Mouse (Mus musculus) urinary bladder, postnatal 25 days (tissue): ENCODE measurements around the gene Pcgf5.
"Not testable (repeated sequence)": the region's sequence is repeated elsewhere in the genome, so short reads cannot be mapped to it uniquely, and the experiment has no call there.

Experiments used
- DNase-seq: peaks from one replicate; pipeline ENCODE4 v3.0.0; 2022; ENCODE audit warnings: low spot score

Pcgf5 gene

DNA sequence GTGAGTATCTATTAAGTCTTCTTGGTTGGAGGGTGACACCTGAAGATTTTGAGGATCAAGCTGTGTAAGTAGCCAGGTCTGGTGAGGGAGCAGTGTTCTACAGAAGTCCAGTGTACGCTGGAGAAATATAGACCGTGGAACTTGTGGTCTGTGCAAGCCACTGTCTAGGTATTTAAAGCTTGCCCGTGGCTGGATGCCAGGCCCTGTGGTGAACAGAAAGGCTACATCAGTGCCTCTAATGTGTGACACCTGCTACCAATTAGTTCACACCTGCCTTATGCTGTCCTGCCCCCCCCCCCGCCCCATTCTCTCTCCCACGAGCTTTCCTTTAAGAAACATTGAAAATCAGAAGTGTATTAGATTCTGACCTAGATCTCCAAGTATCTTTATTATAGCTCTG is 40.4 kb downstream of the Pcgf5 start:
- DNase-seq: no peak

DNA sequence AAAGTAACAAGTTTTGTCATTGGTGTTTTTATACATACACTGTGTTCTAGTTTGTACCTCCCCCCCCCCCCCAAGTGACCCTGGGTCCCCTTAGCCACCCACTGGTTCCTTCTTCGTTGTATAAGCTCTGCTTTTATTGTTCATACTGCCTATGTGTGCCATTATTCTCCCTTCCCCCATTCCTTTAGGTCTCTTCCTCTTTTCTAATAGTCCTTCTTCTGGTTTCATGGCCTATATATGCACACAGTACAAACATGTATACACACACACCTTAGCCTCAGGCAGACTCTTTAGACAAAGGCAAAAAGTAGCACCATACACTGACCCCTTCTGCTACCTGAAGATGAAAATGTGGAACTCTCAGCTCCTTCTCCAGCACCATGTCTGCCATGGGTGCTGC is 42.6 kb downstream of the Pcgf5 start:
- DNase-seq: no peak

DNA sequence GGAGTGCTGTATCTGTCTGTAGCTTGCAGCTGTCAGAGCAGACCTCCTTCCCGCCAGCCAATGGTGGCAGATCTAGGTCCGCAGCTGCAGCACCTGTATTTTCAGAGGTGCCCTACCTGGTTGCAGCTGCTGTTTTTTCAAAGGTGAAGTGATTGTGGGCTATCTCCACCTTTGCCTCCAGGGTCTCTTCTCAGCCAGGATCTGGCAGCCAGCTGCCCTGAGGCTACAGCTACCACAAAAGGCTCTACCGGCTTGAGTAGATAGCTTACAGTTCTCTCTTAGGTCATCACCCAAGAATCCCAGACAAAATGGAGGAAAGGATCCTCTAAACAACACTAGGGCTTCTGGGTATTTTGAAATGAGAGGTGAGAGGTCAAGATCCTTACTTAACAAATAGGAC is 50.4 kb downstream of the Pcgf5 start:
- no peak for DNase-seq

DNA sequence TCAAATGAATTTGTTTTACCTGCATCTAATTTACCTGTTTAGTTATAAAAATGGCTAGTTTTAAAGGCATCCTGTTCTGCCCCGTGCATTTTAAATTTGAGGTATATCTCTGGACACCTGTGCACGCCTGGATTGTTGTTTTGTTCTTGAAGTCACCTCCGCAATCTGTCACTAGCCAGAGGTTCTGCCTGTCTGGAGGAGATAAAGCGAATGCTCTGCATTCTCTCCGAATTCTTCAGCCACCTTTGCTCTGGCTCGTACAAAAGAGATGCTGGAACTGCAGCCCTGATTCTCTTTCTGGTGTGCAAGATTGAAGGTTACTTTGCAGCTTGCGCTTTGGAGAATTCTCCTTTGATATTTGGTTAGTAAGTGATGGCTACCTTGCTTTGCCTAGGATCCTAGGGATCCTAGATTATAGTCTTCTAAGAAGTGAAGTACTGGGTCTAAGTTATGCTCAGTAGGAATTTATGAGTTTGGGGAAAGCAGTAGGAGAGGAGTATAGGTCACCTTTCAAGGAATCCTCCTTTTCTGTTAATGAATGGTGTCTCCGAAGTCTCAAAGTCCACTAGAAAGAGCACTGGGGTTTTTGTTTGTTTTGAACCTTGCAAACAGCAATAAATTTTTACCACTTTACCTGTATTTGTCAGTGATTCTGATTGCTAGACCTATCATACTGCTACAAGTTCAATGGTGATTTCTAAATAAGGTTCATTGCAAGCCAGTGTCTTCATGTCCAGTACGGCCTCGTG is 60.4 kb downstream of the Pcgf5 start:
- no peak for DNase-seq

DNA sequence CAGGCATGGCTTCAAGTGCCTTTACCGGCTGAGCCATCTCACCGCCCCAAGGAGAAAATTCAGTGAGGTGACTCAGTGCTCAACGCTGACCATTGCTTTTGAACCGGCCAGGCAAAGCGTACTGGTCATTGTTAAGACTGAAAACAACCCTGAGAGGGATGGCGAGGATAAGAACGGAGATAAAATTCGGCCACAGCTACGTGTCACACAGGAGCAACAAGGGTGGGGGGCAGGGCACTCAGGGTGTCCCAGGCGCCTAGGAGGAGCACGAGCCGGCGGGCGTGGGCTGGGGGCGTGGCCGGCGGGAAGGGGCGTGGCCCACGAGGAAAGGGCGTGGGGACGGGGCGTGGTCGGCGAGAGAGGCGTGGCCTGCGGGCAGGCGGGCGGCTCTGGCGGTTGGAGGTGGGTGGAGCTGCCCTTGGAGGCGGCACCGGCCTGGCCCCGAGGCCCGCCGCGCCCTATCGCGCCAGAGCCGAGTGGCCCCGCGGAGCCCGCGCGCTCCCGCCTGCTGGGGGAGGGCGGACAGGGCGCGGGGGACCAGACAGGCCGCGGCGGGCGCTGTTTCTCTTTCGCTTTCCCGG is 61.3 kb downstream of the Pcgf5 start:
- DNase-seq: peak; percentile 99

DNA sequence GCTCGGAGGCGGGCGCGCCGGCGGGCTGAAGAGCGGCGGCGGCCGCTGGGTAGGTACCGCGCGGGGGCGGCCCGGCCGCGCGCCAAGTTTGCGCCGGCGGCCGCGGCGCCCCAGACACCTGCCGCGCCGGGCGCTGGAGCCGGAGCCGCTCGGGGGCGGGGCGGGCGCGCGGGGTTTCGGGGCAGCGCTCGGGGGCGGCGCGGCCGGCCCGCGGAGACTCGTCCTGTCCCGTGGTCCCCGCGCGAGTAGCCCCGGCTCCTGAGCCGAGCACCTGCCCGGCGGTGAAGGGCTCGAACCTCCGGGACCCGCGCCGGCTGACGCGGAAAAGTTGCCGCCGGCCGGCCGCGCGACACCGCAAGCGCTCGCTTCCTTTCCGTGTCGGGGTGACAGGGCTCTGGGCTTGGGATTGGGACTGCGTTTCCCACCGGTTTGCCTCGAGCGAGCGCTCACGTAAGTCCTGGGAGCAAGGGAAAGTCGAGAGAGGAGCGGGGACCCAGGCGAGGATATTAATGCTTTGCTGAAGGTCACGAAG is 61.8 kb downstream of the Pcgf5 start:
- DNase-seq: peak; percentile 28

DNA sequence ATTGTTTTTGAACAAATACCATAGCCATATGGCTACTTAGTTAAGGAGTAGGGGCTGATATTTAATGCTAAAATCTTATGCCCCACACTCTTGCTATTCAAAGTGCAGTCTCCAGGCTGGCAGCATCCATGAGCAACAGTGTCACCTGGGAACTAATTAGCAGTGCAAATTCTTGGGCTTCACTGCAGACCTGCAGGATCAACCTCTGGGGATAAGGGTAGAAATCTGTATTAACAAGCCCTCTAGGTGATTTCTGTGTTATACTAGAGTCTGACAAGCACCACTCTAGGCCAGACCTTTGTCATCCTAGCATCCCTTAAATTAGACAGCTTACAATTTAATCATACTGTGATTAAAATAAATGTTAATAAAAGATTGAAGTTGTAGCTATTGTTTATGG is 71.8 kb downstream of the Pcgf5 start:
- no peak for DNase-seq

DNA sequence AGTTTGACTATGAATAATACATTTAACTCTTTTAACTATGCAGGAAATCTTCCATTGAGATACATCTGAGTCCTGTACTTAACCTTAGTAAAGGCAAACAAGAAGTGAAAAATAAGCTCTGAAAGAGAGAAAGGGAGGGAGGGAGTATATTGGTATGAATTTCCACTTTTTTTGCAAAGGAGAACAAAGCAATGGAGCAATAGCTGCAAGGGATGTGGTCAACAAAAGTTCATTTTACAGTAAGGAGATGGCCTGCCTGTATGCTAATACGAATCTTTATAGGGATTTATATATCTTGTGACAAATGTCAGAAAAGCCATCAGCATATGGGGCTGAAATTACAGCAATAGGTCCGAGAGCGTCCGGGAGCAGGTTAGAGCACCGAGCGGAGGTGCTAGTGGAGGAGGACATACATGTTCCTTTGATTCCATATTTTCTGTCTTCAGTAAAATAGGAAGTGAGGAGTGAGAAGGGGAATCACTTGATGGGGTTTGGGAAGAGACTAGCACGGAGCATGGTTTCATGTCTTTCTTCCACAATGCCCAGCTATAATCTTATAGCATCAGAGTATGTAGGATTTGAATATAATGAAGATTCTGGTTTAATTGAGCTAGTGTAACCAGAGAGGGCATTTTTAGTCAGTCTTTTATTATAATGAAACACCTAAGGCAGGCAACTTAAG is 79.2 kb downstream of the Pcgf5 start:
- no peak for DNase-seq

DNA sequence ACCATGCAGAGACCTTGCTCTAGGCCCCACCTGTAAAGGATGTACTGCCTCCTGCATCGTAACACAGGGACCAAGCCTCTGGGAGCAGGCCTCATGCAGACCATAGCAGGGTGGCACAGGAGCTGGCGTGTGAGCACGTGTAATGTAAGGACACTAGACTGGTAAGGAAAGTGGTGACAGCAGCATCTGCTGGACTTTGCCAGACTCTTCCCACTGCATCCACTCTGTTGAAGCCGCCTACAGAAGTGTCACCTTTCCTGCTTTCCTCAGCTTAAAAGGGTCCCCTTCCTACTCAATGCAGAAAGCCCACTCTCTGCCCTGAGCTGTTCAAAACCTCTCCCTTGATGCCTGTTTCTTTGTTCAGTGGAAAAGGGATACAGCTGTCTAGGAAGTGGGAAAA is 80.0 kb downstream of the Pcgf5 start:
- no peak for DNase-seq

DNA sequence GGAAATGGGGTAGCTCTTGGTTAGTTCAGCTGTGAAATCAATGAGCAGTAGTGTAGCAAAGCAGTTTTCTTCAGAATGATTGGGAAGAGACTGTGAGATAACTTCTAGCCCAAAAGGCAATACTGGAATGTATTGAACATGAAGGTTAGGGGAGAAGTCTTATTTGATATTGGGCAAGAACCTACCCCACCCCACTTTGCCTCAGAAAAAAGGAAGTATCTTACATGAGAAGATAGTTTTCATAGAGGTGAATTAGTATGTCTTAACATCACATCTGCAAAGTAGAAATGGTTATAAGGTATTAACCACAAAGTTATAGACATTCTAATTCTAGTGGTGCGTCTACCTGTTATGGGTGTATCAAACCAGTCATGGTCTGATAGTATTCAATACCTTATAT is 81.2 kb downstream of the Pcgf5 start:
- DNase-seq: no peak

DNA sequence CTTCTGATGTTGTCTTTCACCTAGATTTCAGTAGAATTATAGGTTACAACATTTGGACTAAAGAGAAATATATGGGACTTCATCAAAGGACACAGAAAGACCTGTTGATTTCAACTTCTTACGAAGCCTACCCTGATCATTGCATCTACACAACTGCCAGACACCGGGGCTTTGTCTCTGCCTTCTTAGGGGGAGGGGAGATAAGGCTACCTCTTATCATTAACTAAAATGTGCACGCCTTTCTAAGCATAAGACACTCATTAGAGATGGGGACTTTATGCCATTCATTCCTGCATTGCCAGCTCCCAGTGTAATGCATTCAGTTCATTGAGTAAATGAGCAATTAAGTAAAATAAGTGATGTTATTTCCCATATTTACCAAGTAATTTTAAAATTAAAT is 85.1 kb downstream of the Pcgf5 start:
- DNase-seq: no peak

DNA sequence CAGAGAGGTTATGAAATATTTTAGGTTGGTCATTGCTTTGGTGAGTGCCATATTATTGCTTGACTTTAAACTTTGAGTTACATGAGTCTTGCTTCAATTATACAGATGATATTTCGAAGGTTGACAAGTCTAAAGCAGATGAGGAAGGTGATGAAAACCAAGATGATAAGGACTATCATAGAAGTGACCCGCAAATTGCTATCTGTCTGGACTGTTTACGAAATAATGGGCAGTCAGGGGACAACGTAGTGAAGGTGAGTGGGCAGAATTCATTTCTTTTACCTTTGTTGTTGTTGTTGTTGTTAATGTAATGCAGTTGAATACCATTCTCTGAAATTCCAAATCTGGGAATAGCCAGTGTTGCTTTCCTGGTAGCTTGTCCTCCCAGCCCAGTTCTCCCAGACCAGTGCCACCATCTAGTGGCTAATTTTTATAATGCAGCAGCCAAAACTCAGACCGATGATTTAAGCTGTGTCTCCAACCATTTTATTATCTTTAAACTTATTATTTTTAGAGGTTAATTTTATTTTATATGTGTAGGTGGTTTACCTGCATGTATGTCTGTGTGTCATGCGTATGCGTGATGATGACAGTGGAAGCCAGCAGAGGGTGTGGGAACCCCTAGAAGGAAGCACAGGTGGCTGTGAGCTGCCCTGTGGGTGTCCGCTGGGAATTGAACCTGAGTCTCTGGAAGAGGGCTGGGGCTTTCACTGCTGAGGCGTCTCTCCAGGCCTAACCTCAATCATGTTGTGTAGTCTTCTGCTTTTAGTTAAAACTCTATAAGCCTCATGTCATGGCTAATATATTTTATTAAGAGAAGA is 92.0 kb downstream of the Pcgf5 start:
- DNase-seq: peak; percentile 43

DNA sequence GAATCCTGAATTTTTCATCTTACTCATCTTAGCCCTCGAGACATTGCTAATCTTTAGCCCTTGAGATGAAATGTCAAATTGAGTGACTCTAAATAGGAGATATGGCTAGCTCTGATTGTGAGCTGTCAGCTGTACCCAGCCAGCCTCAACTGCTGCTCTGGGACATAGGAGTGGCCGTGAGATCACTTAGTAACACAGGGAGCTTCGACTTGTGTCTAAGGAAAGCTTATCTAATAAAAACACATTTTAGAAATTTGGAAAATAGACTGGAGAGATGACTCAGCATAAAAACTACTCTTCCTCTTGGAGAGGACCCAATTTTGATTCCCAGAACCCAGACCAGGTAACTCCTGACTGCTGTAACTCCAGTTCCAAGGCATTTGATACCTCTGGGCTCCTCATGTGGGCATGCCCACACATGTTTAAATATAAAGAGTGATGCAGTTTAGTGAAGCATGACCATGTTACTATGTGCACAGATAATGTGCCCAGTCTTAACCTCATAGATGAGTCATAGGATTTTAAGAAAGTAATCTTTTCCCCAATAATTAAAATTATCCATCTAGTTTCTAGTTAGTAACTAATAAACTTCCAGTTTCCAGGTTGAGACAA is 103.0 kb downstream of the Pcgf5 start:
- no peak for DNase-seq

DNA sequence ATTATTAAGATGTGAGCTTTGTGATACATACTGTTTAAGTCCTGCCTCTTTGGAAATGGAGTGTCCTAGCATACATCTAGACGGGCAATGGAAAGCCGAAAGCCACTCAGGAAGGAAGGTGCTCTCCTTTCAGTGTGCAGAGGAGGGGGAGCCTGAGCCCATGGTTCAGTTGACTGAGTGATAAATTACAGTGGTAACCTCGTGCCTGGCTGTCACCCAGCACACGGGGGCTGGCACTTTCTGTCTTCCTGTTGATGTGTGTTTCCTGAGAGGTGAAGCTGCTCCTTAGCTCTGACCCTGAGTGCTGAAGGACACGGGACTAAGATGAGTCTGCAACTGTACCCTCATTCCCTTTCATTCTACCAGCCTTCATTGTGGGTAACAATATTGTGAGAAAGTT is 103.6 kb downstream of the Pcgf5 start:
- DNase-seq: no peak

DNA sequence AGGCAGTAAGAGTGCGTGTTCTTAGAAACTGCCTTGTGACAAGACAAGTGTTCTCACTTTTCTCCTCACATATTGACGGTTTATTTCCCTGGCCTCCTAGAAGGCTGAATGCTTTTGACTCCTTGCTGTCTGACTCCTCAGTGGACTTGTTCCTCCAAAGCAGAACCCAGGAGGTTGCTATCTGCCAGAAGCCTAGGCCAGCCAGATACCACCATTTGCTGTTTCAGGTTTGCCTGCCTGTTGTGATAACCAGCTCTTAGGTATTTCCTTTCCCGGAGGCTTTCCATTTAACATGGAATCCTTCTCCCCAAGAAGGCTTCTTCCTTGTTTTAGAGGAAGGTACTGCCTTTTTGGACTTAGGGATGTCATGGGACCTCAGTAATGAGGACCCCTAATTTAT is 104.1 kb downstream of the Pcgf5 start:
- DNase-seq: not testable (repeated sequence)

DNA sequence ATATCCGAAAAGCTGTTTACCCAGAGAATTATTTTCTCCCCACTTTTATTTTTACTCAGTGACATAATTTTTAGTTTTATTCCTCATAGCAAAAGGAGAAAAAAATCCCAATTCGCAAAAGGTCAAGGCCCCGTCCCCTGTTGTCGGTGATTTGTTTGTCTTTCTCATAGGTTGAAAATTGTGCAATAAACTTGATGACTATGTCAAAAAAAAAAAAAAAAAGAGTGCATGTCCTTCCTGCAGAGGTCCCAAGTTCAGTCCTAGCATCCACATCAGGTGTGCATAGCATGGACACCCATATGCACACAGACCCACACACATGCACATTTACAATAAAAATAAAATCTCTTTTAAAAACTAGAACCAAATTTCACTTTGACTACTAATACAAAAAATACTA is 105.3 kb downstream of the Pcgf5 start:
- no peak for DNase-seq

DNA sequence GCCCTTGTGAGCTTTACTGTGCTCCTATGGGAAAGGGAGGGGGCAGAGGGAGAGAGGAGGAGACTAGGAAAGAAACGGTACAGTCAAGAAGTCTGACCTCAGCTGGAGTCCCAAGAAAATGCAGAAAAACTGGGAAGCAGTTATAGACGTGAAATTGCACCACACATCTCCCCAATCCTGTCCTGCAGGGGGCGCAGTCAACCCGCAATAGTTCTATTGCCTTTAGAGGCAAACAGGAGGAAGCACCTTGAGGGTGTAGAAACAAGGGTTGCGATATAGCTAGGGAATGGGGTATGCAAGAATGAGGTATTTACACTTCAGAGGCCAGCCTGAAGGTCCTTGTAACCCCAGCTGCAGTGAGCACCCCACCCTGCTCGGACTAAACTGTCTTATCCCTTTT is 122.0 kb downstream of the Pcgf5 start:
- DNase-seq: peak; percentile 38

DNA sequence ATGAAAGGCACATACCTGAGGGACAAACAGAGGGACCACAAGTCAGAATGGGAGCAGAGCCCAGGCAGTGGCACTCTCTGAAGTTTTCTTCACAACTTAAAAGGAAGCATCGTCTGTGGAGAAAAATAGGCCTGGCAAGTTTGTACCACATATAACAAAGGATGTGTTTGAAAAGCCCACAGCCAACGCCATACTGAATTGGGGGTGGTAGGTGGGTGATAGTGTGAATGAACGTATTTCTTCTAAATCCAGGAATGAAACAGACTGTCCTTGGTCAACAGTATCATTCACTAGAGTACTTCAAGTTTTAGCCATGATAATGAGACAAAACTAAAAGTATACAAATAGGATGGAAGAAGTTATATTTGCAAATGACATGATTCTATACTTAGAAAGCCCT is 123.2 kb downstream of the Pcgf5 start:
- no peak for DNase-seq

DNA sequence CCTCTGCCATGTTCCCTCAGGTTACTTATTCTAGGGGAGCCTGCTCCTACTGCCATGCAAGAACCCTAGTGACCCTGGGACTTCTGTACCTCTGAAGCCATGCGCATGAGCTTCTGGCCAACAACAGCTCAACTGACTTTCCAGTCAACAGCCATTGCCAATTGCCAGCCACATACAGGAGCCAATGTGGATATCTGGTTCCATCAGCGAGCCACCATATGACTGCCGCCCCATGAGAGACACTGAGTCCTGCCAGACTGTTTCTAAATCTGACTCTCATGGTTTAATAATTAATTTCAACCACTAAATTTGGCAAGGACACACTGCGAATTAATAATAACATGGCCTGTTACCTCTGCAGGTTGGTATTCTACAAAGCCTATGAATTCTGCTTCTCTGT is 128.5 kb downstream of the Pcgf5 start:
- no peak for DNase-seq

DNA sequence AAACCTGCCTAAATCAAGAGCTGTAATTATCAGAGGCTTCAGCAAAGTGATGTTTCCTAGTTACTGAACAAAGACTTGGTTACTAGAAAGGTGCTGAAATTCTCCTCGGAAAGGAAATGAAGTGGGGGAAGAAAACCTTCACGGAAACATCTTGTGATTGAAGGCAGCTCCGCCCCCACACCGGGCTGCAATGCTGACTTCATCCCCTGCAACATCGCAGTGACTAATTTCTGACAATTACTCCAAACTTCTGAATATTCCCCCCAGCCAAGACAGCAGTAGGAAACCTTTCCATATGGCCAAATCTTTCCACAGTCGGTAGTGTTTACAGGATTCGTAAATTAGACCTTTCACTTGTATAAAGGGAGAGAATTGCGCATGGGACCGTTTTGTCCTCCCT is 129.0 kb downstream of the Pcgf5 start:
- no peak for DNase-seq

DNA sequence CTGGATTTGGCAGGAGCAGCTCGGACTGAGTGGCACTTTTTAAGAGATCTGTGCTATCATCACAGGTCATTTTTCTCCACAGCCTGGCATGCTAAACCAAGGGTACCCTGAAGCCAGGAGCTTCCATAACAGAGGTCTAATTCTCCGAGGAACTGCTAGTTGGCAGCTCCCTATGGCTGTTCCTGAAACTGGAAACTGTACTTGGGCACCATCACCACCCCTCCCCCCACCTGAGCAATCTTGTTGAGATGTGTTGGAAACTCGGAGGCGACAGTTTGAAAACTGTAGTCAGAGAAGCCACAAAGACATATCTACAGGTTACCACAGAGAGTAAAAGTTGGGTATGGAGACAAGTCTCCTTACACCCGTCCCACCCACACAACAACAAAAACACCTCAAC is 129.6 kb downstream of the Pcgf5 start:
- no peak for DNase-seq

DNA sequence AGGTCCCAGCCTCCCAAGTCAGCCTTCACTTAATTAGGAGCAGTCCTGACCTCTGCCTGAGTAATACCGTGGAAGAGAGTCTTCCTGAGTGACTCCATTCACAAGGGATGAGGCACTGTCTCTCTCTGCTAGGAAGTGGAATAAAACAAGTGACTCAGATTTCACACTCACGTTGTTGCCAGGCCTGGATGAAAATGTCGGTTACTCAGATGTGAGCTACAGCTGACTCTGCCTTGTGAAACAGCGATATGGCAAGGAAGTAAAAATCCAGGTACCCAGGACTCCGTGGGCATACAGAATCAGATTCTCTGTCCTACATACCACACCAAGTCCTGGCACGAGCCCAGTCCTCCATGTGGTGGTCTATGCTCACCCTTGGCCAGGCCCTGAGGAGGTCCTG is 142.8 kb downstream of the Pcgf5 start:
- no peak for DNase-seq
